Mouse (Mus musculus) layer of hippocampus, postnatal 14 days (tissue): ENCODE results near the gene F2rl1. TPM values are rescaled to one million over a fixed set of nuclear protein-coding genes. Genes with fewer than 3 reads are reported as not detected.

Source experiments
- DNase-seq, 2 experiments: peaks; one replicate each; pipeline ENCODE4 v3.0.0; 2021 to 2022; ENCODE audit warnings: low spot score in 2 of 2, mixed read lengths in 1 of 2
- total RNA-seq, 2 experiments: library from RNA; stranded (reverse); gene quantifications; 2 replicates each; pipeline ENCODE4 v1.2.3; 2021

The F2rl1 gene
- total RNA-seq, 2 experiments from 2014 or later = 0.19 to 0.35 TPM

DNA sequence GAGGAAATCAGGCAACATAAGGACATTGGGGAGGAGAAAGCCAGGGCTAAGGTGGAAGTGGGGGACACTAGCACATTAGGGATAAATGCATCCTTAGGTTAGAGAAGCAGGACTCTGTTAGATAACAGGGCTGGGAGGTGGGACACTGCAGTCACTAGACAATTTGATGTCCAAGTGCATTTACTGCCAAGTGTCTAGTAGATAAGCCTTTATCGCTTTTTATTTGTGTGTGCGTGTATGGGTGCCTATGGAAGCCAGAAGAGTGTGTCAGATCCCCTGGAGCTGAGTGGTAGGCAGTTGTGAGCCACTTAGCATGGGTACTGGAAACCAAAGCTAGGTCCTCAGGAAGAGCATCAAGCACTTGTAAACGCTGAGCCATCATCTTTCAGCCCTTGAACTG, 50.7 kb downstream of the F2rl1 start:
- no peak for DNase-seq

GRCm38 (mm10) chr13:95470970-95471369, 54.1 kb downstream of the F2rl1 start:
- DNase-seq = peak in 1 of 2 experiments; percentile 9

Other genes starting within 250 kb of the F2rl1 start
- gene Zbed3, start 201.6 kb downstream of the F2rl1 start, total RNA-seq = 10 to 100 TPM; 16.9 to 19.1 TPM
- gene Aggf1, start 149.9 kb downstream of the F2rl1 start, total RNA-seq = 10 to 100 TPM; 44.1 to 45.5 TPM
- 10 to 100 TPM; 16.8 to 17.8 TPM for gene Crhbp, start 80.3 kb downstream of the F2rl1 start, total RNA-seq
- gene S100z, start 46.5 kb downstream of the F2rl1 start, total RNA-seq = not detected
- gene F2r, start 93.3 kb upstream of the F2rl1 start, total RNA-seq = 10 to 100 TPM in 1 of 2 experiments, 1 to 10 TPM in 1; 8.8 to 10.3 TPM
- under 1 TPM; 0.41 to 0.45 TPM for gene F2rl2, start 171.6 kb upstream of the F2rl1 start, total RNA-seq